Mouse (Mus musculus) layer of hippocampus, adult 2 months (tissue): ENCODE measurements around the gene Gm28047. TPM values are rescaled to one million over a fixed set of nuclear protein-coding genes. Genes with fewer than 3 reads are reported as not detected.
"Not testable (repeated sequence)": the region's sequence is repeated elsewhere in the genome, so short reads cannot be mapped to it uniquely, and the experiment has no call there.

Experiments
- DNase-seq, 2 experiments: peaks; one replicate each; pipeline ENCODE4 v3.0.0; 2022; ENCODE audit warnings: low spot score in 2 of 2
- H3K27ac ChIP-seq: fragments of 200-600 bp; 2 replicates; pipeline ENCODE4 v1.8.1; 2022
- H3K4me3 ChIP-seq: fragments of 200-600 bp; 2 replicates; pipeline ENCODE4 v1.8.1; 2022; ENCODE audit warnings: mild to moderate bottlenecking
- CTCF ChIP-seq: fragments of 200-600 bp; conservative IDR thresholded peaks from 2 replicates; pipeline ENCODE4 v1.8.1; 2022; ENCODE audit warnings: antibody characterized with exemption, mild to moderate bottlenecking, moderate library complexity
- total RNA-seq, 2 experiments: library from RNA; stranded (reverse); gene quantifications; 2 replicates each; pipeline ENCODE4 v1.2.3; 2021

Gene Gm28047
- total RNA-seq, 2 experiments from 2014 or later: not detected

- no peak for DNase-seq
- TF ChIP-seq CTCF: no peak
- Histone ChIP-seq H3K4me3 (no peak overlapping the region), H3K27ac (no peak overlapping the region)
These were observed 26.2 kb upstream of the Gm28047 start for GRCm38 (mm10) chr15:102651107-102651506.

GRCm38 (mm10) chr15:102635817-102636216, 10.9 kb upstream of the Gm28047 start:
- TF ChIP-seq CTCF: 0 out of 2 replicates have a peak, but pooled peaks have one; percentile 4
- DNase-seq: peak; percentile 64 to 76
- Histone ChIP-seq H3K27ac (peak overlapping the region; percentile 74), H3K4me3 (no peak overlapping the region)

- DNase-seq: no peak
- no peak overlapping the region for H3K27ac ChIP-seq
- no peak overlapping the region for H3K4me3 ChIP-seq
- no peak for TF ChIP-seq CTCF
These were observed 9.8 kb upstream of the Gm28047 start for GRCm38 (mm10) chr15:102634684-102635083.

GRCm38 (mm10) chr15:102625687-102626055, 804 bp upstream of the Gm28047 start:
- Histone ChIP-seq H3K4me3 (peak overlapping the region; percentile 80), H3K27ac (peak overlapping the region; percentile 99)
- 0 out of 2 replicates have a peak, but pooled peaks have one; percentile 5 for TF ChIP-seq CTCF
- DNase-seq: peak in 1 of 2 experiments; percentile 18

GRCm38 (mm10) chr15:102624291-102624969, 437 bp downstream of the Gm28047 start:
- peak overlapping the region; percentile 80 for H3K4me3 ChIP-seq
- DNase-seq: peak in 1 of 2 experiments; percentile 28
- 0 out of 2 replicates have a peak, but pooled peaks have one; percentile 4 for TF ChIP-seq CTCF
- H3K27ac ChIP-seq: peak overlapping the region; percentile 99

- TF ChIP-seq CTCF: no peak
- no peak for DNase-seq
- Histone ChIP-seq H3K27ac (peak overlapping the region; percentile 99), H3K4me3 (no peak overlapping the region; the same call in 1 of the 2 replicates)
These were observed 1.7 kb downstream of the Gm28047 start for GRCm38 (mm10) chr15:102623121-102623520.

GRCm38 (mm10) chr15:102622536-102622935, 2.3 kb downstream of the Gm28047 start:
- TF ChIP-seq CTCF: no peak
- no peak for DNase-seq
- H3K27ac ChIP-seq: no peak overlapping the region; the same call in 1 of the 2 replicates

GRCm38 (mm10) chr15:102620765-102621164, 4.1 kb downstream of the Gm28047 start:
- no peak for DNase-seq
- no peak overlapping the region for H3K4me3 ChIP-seq
- H3K27ac ChIP-seq: no peak overlapping the region
- peak; percentile 55 for TF ChIP-seq CTCF

More at GRCm38 (mm10) chr15:102622536-102622935, 2.3 kb downstream of the Gm28047 start:
- H3K4me3 ChIP-seq: no peak overlapping the region

GRCm38 (mm10) chr15:102619486-102619885, 5.4 kb downstream of the Gm28047 start:
- TF ChIP-seq CTCF: no peak

GRCm38 (mm10) chr15:102617654-102618053, 7.2 kb downstream of the Gm28047 start:
- no peak overlapping the region for H3K27ac ChIP-seq
- DNase-seq: no peak
- TF ChIP-seq CTCF: no peak
- H3K4me3 ChIP-seq: no peak overlapping the region

More at GRCm38 (mm10) chr15:102619486-102619885, 5.4 kb downstream of the Gm28047 start:
- no peak for DNase-seq
- no peak overlapping the region for H3K4me3 ChIP-seq
- H3K27ac ChIP-seq: no peak overlapping the region

- no peak overlapping the region for H3K4me3 ChIP-seq
- TF ChIP-seq CTCF: no peak
- no peak overlapping the region for H3K27ac ChIP-seq
- DNase-seq: no peak
These were observed 8.7 kb downstream of the Gm28047 start for GRCm38 (mm10) chr15:102616174-102616573.

- DNase-seq: no peak
- H3K27ac ChIP-seq: no peak overlapping the region
- no peak overlapping the region for H3K4me3 ChIP-seq
- TF ChIP-seq CTCF: no peak
These were observed 10.6 kb downstream of the Gm28047 start for GRCm38 (mm10) chr15:102614224-102614623.

- no peak overlapping the region for H3K4me3 ChIP-seq
- TF ChIP-seq CTCF: peak; percentile 64
- no peak overlapping the region for H3K27ac ChIP-seq
- no peak for DNase-seq
These were observed 11.9 kb downstream of the Gm28047 start for GRCm38 (mm10) chr15:102612966-102613365.

GRCm38 (mm10) chr15:102608586-102608985, 16.3 kb downstream of the Gm28047 start:
- DNase-seq, H3K4me3 ChIP-seq, H3K27ac ChIP-seq: not testable (repeated sequence)
